Mouse (Mus musculus) lung, postnatal 0 days (tissue): Measurements from ENCODE around the gene Rnf43.

Experiments used
- CTCF ChIP-seq: IDR thresholded peaks from 2 replicates; pipeline ENCODE4 v1.5.1; 2016; ENCODE audit warnings: antibody characterized with exemption, mild to moderate bottlenecking
- EP300 ChIP-seq: IDR thresholded peaks from 2 replicates; pipeline ENCODE4 v1.6.1; 2016; ENCODE audit warnings: antibody characterized with exemption, mild to moderate bottlenecking, control low read depth

DNA sequence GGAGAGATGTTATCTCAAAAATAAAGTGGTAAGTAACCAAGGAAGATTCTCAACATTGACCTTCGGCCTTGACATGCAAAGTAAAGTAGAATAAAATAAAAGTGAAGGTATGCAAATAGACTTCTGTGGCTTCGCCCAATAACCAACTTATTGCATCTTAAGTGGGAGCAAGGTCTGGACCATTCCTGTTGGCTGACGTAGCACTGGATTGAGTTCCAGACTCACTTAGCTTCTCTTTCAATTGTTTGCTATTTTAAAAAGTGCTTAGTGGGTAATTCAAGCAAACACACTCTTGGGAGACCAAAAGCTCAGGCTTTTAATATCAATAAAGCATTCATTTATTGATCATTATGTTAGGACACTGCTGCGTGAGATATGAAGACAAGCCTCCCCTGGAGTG lies 35.6 kb downstream of the Rnf43 start:
- TF ChIP-seq CTCF (no peak), EP300 (no peak)
